In genomic region chr1:169816939-169817338, GRCm38 (mm10) we compare ENCODE assay signal across 24 mouse cellular contexts.
A peak's percentile ranks its signal among the peaks of the same experiment; 100 is the strongest.
DNase-seq lines count a peak whose midpoint lies in the region; ATAC-seq and TF ChIP-seq lines count a peak whose summit lies in the region.
"Had no signal": no experiment of that assay in that cellular context is flagged by ENCODE, and none has a peak within 500 bp of the region (broad histone marks: within the 10 kb centered on the region; RNA-seq: fewer than 3 reads in every experiment).

No protein-coding gene starts in this region.

- H3K9ac ChIP-seq in midbrain, postnatal 0 days (replicated peaks; ENCODE audit: low read length, poor library complexity, severe bottlenecking) = no peak overlapping the region
- no peak overlapping the region for H3K9ac ChIP-seq in midbrain, embryonic 14.5 days (replicated peaks; ENCODE audit: low read length)
- H3K9ac ChIP-seq: limb, embryonic 15.5 days; liver, embryonic 13.5 days; midbrain, embryonic 15.5 days had no signal

- intact Hi-C loops in heart, postnatal 36 days (cut with DNase I) = no loop called here

- H3K4me2 ChIP-seq in midbrain, postnatal 0 days (ENCODE audit: low read depth, low read length, poor library complexity, severe bottlenecking) = no peak overlapping the region
- H3K4me2 ChIP-seq in midbrain, embryonic 14.5 days (ENCODE audit: low read length) = no peak overlapping the region
- H3K4me2 ChIP-seq: limb, embryonic 15.5 days; liver, embryonic 13.5 days; midbrain, embryonic 15.5 days had no signal

- no peaks in the 10 kb centered on the region for H3K36me3 ChIP-seq in midbrain, postnatal 0 days (ENCODE audit: insufficient read depth, low read length)
- H3K36me3 ChIP-seq in midbrain, embryonic 14.5 days (ENCODE audit: control insufficient read depth, insufficient read depth, low read length) = no peaks in the 10 kb centered on the region
- H3K36me3 ChIP-seq: limb, embryonic 10.5 days; limb, embryonic 15.5 days; liver, embryonic 13.5 days; midbrain, embryonic 15.5 days had no signal

- no peak overlapping the region for H3K4me3 ChIP-seq in midbrain, postnatal 0 days (ENCODE audit: low read depth, low read length)
- H3K4me3 ChIP-seq in midbrain, embryonic 14.5 days (replicated peaks; ENCODE audit: low read depth, low read length) = no peak overlapping the region
- H3K4me3 ChIP-seq: erythroblast, embryonic 14.5 days; limb, embryonic 10.5 days; limb, embryonic 15.5 days; liver, embryonic 13.5 days; midbrain, embryonic 15.5 days had no signal

- WGBS in midbrain, postnatal 0 days = 52% methylated on average over 6 of the region's 6 CpGs
- 66% methylated on average over 6 of the region's 6 CpGs for WGBS in midbrain, embryonic 14.5 days

- ATAC-seq in midbrain, postnatal 0 days (ENCODE audit: low FRiP score) = no peak
- no peak for ATAC-seq in midbrain, embryonic 14.5 days (ENCODE audit: low FRiP score, low TSS enrichment)
- ATAC-seq: hindbrain, embryonic 16.5 days; lung, postnatal 0 days; midbrain, embryonic 15.5 days; Patski had no signal

- H3K27me3 ChIP-seq in midbrain, postnatal 0 days (ENCODE audit: insufficient read depth, low read length) = no peaks in the 10 kb centered on the region
- H3K27me3 ChIP-seq in midbrain, embryonic 14.5 days (ENCODE audit: control insufficient read depth, insufficient read depth, low read length) = no peaks in the 10 kb centered on the region
- H3K27me3 ChIP-seq: limb, embryonic 15.5 days; liver, embryonic 13.5 days; midbrain, embryonic 15.5 days; Patski had no signal

- no peak for TF ChIP-seq CTCF in midbrain, postnatal 0 days (IDR thresholded peaks at IDR 0.05)

- H3K4me1 ChIP-seq in midbrain, postnatal 0 days (ENCODE audit: insufficient read depth, low read length) = no peaks in the 10 kb centered on the region
- no peaks in the 10 kb centered on the region for H3K4me1 ChIP-seq in midbrain, embryonic 14.5 days (ENCODE audit: control insufficient read depth, insufficient read depth, low read length)
- H3K4me1 ChIP-seq: limb, embryonic 10.5 days; limb, embryonic 15.5 days; liver, embryonic 13.5 days had no signal

- H3K9me3 ChIP-seq in midbrain, postnatal 0 days (ENCODE audit: low read length) = no peaks in the 10 kb centered on the region
- no peaks in the 10 kb centered on the region for H3K9me3 ChIP-seq in midbrain, embryonic 14.5 days (ENCODE audit: control insufficient read depth, low read length)
- H3K9me3 ChIP-seq: limb, embryonic 10.5 days; limb, embryonic 15.5 days; midbrain, embryonic 15.5 days had no signal

- DNase-seq in heart, adult 11 months = peak; percentile 27
- no peak for DNase-seq in heart, postnatal 36 days
- DNase-seq in midbrain, postnatal 0 days (ENCODE audit: low spot score) = peak; percentile 17
- DNase-seq in midbrain, embryonic 14.5 days = no peak
- DNase-seq in NIH3T3 (ENCODE audit: low read depth) = peak; percentile 69
- DNase-seq in telencephalon, adult 2 months (ENCODE audit: low read depth, low spot score) = peak; percentile 72
- no peak for DNase-seq in thymus, postnatal 36 days
- DNase-seq: adrenal gland, postnatal 25 days; cerebellum, adult 18-20 months; cerebellum, postnatal 10 days; heart, postnatal 14 days; kidney, adult 18-20 months; kidney, postnatal 36 days; liver, embryonic 13.5 days; lung, adult 18-20 months; thymus, postnatal 14 days had no signal

- no peak overlapping the region for H3K27ac ChIP-seq in midbrain, postnatal 0 days (ENCODE audit: low read depth, low read length)
- H3K27ac ChIP-seq in midbrain, embryonic 14.5 days (replicated peaks; ENCODE audit: low read depth, low read length) = no peak overlapping the region
- H3K27ac ChIP-seq: limb, embryonic 10.5 days; limb, embryonic 15.5 days; liver, embryonic 13.5 days; macrophage; midbrain, embryonic 15.5 days had no signal

Comparison
In these comparisons a context has a peak if more than half of its experiments do, and no peak if none do; other contexts are left out.
1. DNase-seq: peak in heart, adult 11 months (single experiment), midbrain, postnatal 0 days (single experiment), NIH3T3 (single experiment) and telencephalon, adult 2 months (single experiment); none in heart, postnatal 36 days (0 of 2), midbrain, embryonic 14.5 days (single experiment) and thymus, postnatal 36 days (0 of 2).